Mouse (Mus musculus) urinary bladder, adult 18-20 months (tissue): ENCODE measurements around the gene Vmn1r16.
"Not testable (repeated sequence)": the region's sequence is repeated elsewhere in the genome, so short reads cannot be mapped to it uniquely, and the experiment has no call there.

Experiments used
- DNase-seq, 2 experiments: peaks; one replicate each; pipeline ENCODE4 v3.0.0; 2022; ENCODE audit warnings: low spot score in 2 of 2, mixed read lengths in 2 of 2

The Vmn1r16 gene

GRCm38 (mm10) chr6:57329394-57329793 is at the start of gene Vmn1r16:
Vmn1r16 (minus strand) TSS chr6:57329494.
- no peak for DNase-seq

- no peak for DNase-seq
Measured at GRCm38 (mm10) chr6:57367496-57367895, 38.2 kb upstream of the Vmn1r16 start.

GRCm38 (mm10) chr6:57365866-57366265 is 36.6 kb upstream of the Vmn1r16 start:
- DNase-seq, result not testable (repeated sequence)

GRCm38 (mm10) chr6:57363627-57364026 is 34.3 kb upstream of the Vmn1r16 start, which contains the start of gene Vmn1r17:
Vmn1r17 (minus strand) TSS chr6:57363727.
- DNase-seq, result no peak

GRCm38 (mm10) chr6:57356864-57357263 is 27.6 kb upstream of the Vmn1r16 start:
- DNase-seq, result no peak

GRCm38 (mm10) chr6:57326176-57326575 is 3.1 kb downstream of the Vmn1r16 start:
- DNase-seq, result no peak

GRCm38 (mm10) chr6:57278952-57279351 is 50.3 kb downstream of the Vmn1r16 start:
- DNase-seq, result no peak

GRCm38 (mm10) chr6:57272517-57272916 is 56.8 kb downstream of the Vmn1r16 start:
- no peak for DNase-seq

GRCm38 (mm10) chr6:57271881-57272280 is 57.4 kb downstream of the Vmn1r16 start:
- no peak for DNase-seq
